Mouse (Mus musculus): ENCODE data around the gene Myom1. TPM values are rescaled to one million over a fixed set of nuclear protein-coding genes. Genes with fewer than 3 reads are reported as not detected.

Gene Myom1
- polyA plus RNA-seq, 1 experiment: 2.4 TPM

DNA sequence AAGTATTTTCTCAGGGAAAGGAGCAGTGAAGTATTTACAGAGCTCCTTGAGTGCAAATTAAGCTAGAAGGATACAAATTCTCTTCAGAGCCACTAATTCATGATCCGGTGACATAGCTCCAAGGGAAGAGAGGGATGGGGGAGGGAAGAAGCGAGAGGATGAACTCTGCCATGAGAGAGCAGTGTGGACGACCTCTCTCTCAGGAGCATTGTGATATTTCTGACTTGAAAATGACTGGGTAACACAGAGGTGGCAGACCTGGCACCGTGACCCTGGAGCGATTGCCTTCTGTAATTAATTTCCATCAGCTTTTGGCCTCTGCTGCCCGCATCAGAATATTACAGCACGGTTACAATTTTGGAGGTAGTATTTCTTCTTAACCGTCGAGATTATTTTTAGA lies 17.4 kb downstream of the Myom1 start:
- TF ChIP-seq POLR2A (IDR thresholded peaks at IDR 0.05; ENCODE audit: borderline replicate concordance, insufficient read depth, low read length) (no peak), CTCF (IDR thresholded peaks at IDR 0.05; ENCODE audit: borderline replicate concordance, insufficient read depth, low read depth, low read length) (no peak)
- no peaks in the 10 kb centered on the region for H3K27me3 ChIP-seq (ENCODE audit: control insufficient read depth, insufficient read depth, low read length)
- no peak overlapping the region for H3K27ac ChIP-seq (ENCODE audit: insufficient read depth, low read length)
- no peaks in the 10 kb centered on the region for H3K4me1 ChIP-seq (ENCODE audit: control insufficient read depth, insufficient read depth, low read length)
- H3K4me3 ChIP-seq (replicated peaks; ENCODE audit: insufficient read depth, low read depth, low read length): no peak overlapping the region
- 62% methylated on average over 9 of the region's 9 CpGs for WGBS
- DNase-seq: no peak

DNA sequence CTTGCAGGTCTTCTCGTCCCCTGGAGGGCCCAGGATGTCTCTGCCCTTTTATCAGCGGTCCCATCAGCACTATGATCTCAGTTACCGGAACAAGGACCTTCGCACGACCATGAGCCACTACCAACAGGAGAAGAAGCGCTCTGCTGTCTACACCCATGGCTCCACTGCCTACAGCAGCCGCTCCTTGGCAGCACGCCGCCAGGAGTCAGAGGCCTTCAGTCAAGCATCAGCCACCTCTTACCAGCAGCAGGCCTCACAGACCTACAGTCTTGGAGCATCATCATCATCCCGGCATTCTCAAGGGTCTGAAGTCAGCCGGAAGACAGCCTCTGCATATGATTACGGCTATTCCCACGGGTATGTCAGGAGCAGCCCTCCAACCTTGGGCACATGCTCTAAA lies 20.4 kb downstream of the Myom1 start:
- Histone ChIP-seq H3K27ac (ENCODE audit: insufficient read depth, low read length) (no peak overlapping the region), H3K4me3 (replicated peaks; ENCODE audit: insufficient read depth, low read depth, low read length) (no peak overlapping the region), H3K4me1 (ENCODE audit: control insufficient read depth, insufficient read depth, low read length) (no peaks in the 10 kb centered on the region), H3K27me3 (ENCODE audit: control insufficient read depth, insufficient read depth, low read length) (no peaks in the 10 kb centered on the region)
- TF ChIP-seq POLR2A (IDR thresholded peaks at IDR 0.05; ENCODE audit: borderline replicate concordance, insufficient read depth, low read length) (no peak), CTCF (IDR thresholded peaks at IDR 0.05; ENCODE audit: borderline replicate concordance, insufficient read depth, low read depth, low read length) (no peak)
- 88% methylated on average over 13 of the region's 13 CpGs for WGBS
- no peak for DNase-seq

DNA sequence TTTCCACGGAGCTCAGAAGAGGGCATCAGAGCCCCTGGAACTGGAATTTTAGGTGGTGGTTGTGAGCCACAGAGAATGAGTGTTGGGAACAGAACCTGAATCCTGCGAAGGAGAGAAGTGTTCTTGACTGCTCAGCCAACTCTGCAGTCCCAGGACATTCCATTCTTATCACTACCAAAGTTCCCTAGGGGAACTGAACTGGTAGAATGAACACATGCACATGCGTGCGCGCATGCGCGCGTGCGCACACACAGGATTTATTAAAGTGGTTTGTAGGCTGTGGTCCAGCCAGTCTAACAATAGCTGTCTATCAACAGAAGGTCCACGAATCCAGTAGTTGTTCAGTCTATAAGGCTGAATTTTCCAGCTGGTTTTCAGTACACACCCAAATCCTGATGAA lies 21.6 kb downstream of the Myom1 start:
- no peak overlapping the region for H3K27ac ChIP-seq (ENCODE audit: insufficient read depth, low read length)
- no peaks in the 10 kb centered on the region for H3K27me3 ChIP-seq (ENCODE audit: control insufficient read depth, insufficient read depth, low read length)
- no peak for TF ChIP-seq CTCF (IDR thresholded peaks at IDR 0.05; ENCODE audit: borderline replicate concordance, insufficient read depth, low read depth, low read length)
- TF ChIP-seq POLR2A (IDR thresholded peaks at IDR 0.05; ENCODE audit: borderline replicate concordance, insufficient read depth, low read length): no peak
- no peak overlapping the region for H3K4me3 ChIP-seq (replicated peaks; ENCODE audit: insufficient read depth, low read depth, low read length)
- 90% methylated on average over 10 of the region's 10 CpGs for WGBS
- no peak for DNase-seq
- H3K4me1 ChIP-seq (ENCODE audit: control insufficient read depth, insufficient read depth, low read length): no peaks in the 10 kb centered on the region

DNA sequence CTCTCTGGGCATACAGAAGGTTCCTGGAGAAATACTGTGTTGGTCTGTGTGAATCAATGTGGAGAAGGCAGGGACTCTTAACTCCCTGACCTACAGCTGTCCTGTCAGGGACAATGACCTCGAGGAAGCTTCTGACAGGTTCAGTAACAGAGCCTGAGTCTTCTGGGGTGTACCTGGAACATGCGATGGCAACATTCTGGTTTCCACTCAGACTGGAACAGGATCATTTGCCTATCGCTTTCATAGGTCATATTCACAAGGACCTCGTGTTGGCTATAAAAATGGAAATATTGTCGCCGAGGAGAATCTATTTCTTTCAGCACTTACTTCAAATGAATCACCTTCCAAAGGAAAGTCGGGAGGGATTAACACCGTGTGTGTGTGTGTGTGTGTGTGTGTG lies 23.5 kb downstream of the Myom1 start:
- WGBS: 82% methylated on average over 8 of the region's 8 CpGs
- no peaks in the 10 kb centered on the region for H3K27me3 ChIP-seq (ENCODE audit: control insufficient read depth, insufficient read depth, low read length)
- TF ChIP-seq CTCF (IDR thresholded peaks at IDR 0.05; ENCODE audit: borderline replicate concordance, insufficient read depth, low read depth, low read length) (no peak), POLR2A (IDR thresholded peaks at IDR 0.05; ENCODE audit: borderline replicate concordance, insufficient read depth, low read length) (no peak)
- H3K4me1 ChIP-seq (ENCODE audit: control insufficient read depth, insufficient read depth, low read length): no peaks in the 10 kb centered on the region
- H3K27ac ChIP-seq (ENCODE audit: insufficient read depth, low read length): no peak overlapping the region
- no peak overlapping the region for H3K4me3 ChIP-seq (replicated peaks; ENCODE audit: insufficient read depth, low read depth, low read length)
- DNase-seq: no peak

DNA sequence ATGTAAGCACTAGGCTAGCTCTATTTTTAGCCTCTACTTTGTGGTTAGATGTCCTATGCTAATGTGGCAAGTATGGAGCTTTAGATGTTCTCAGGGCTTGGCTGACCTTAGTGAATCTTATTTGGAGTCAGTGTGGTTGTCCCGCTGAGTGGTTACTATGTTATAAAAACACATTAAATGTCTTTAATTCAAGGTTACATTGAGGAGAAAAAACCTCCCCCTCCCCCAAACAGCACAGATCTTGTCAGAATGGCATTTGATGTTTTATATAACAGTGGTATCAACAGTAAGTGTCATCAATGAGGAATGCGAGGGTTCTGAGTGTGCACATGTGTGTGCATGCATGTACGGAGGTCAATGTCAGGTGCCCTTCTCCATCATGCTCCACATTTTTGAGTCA lies 24.8 kb downstream of the Myom1 start:
- no peaks in the 10 kb centered on the region for H3K27me3 ChIP-seq (ENCODE audit: control insufficient read depth, insufficient read depth, low read length)
- TF ChIP-seq POLR2A (IDR thresholded peaks at IDR 0.05; ENCODE audit: borderline replicate concordance, insufficient read depth, low read length) (no peak), CTCF (IDR thresholded peaks at IDR 0.05; ENCODE audit: borderline replicate concordance, insufficient read depth, low read depth, low read length) (no peak)
- no peak for DNase-seq
- WGBS: 96% methylated on average over 3 of the region's 3 CpGs
- no peak overlapping the region for H3K4me3 ChIP-seq (replicated peaks; ENCODE audit: insufficient read depth, low read depth, low read length)
- H3K4me1 ChIP-seq (ENCODE audit: control insufficient read depth, insufficient read depth, low read length): no peaks in the 10 kb centered on the region
- H3K27ac ChIP-seq (ENCODE audit: insufficient read depth, low read length): no peak overlapping the region

DNA sequence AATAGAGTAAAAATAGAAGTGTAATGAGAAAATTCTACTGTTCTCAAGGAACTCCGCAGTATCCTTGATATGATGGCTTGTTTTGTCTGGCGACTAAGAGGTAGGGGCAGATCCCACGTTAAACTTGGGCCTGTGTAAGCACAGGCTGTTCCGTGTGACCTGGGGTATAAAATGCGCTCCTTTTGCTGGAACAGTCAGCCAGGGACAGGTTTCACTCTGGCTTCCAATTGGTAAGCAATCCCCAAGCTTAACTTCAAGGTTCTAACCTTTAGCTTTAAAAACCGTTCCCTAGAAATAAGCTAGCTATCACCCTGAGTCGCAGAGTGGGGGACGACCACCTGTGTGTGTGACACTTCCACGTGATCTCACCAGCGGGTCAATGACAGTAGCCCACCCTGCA lies 30.3 kb downstream of the Myom1 start:
- no peak for TF ChIP-seq POLR2A (IDR thresholded peaks at IDR 0.05; ENCODE audit: borderline replicate concordance, insufficient read depth, low read length)
- no peak for TF ChIP-seq CTCF (IDR thresholded peaks at IDR 0.05; ENCODE audit: borderline replicate concordance, insufficient read depth, low read depth, low read length)
- H3K27ac ChIP-seq (ENCODE audit: insufficient read depth, low read length): no peak overlapping the region
- DNase-seq: no peak
- WGBS: 90% methylated on average over 10 of the region's 10 CpGs
- no peaks in the 10 kb centered on the region for H3K4me1 ChIP-seq (ENCODE audit: control insufficient read depth, insufficient read depth, low read length)
- no peaks in the 10 kb centered on the region for H3K27me3 ChIP-seq (ENCODE audit: control insufficient read depth, insufficient read depth, low read length)
- no peak overlapping the region for H3K4me3 ChIP-seq (replicated peaks; ENCODE audit: insufficient read depth, low read depth, low read length)

DNA sequence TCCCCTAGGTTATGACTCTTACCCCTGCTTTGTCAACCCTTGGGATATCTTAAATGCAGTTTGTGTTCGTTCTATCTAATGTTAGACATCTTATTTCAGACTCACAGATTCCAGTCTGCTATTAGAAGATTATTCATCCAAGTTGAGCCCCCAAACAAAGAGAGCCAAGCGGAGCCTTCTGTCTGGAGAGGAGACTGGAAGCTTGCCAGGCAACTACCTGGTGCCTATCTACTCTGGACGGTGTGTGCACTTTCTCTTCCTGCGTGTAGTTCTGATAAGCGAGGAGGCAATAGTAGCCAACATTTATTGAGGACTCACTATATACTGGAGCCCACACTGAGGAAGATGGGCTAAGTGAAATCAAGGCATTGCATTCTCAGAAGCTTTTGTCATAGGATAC lies 32.0 kb downstream of the Myom1 start:
- 59% methylated on average over 5 of the region's 5 CpGs for WGBS
- no peaks in the 10 kb centered on the region for H3K27me3 ChIP-seq (ENCODE audit: control insufficient read depth, insufficient read depth, low read length)
- no peak for DNase-seq
- no peaks in the 10 kb centered on the region for H3K4me1 ChIP-seq (ENCODE audit: control insufficient read depth, insufficient read depth, low read length)
- H3K4me3 ChIP-seq (replicated peaks; ENCODE audit: insufficient read depth, low read depth, low read length): no peak overlapping the region
- TF ChIP-seq CTCF (IDR thresholded peaks at IDR 0.05; ENCODE audit: borderline replicate concordance, insufficient read depth, low read depth, low read length): no peak
- no peak for TF ChIP-seq POLR2A (IDR thresholded peaks at IDR 0.05; ENCODE audit: borderline replicate concordance, insufficient read depth, low read length)
- H3K27ac ChIP-seq (ENCODE audit: insufficient read depth, low read length): no peak overlapping the region

DNA sequence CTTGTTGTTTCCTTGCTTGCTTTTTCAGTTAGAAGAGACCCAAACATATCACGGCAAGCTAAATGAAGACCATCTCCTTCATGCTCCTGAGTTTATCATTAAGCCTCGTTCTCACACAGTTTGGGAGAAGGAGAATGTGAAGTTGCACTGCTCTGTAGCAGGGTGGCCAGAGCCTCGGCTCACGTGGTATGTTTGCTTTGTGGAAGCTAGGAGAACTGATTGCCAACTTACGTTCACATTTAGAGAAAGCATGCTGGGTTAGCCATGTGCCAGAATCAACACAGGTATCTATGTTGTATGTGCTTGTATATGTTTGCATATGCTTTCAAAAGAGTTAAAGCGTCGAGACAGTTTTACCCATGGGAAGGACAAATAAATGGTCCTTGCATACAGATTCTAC lies 34.8 kb downstream of the Myom1 start:
- no peaks in the 10 kb centered on the region for H3K4me1 ChIP-seq (ENCODE audit: control insufficient read depth, insufficient read depth, low read length)
- no peak overlapping the region for H3K27ac ChIP-seq (ENCODE audit: insufficient read depth, low read length)
- H3K27me3 ChIP-seq (ENCODE audit: control insufficient read depth, insufficient read depth, low read length): no peaks in the 10 kb centered on the region
- TF ChIP-seq CTCF (IDR thresholded peaks at IDR 0.05; ENCODE audit: borderline replicate concordance, insufficient read depth, low read depth, low read length): no peak
- no peak for TF ChIP-seq POLR2A (IDR thresholded peaks at IDR 0.05; ENCODE audit: borderline replicate concordance, insufficient read depth, low read length)
- DNase-seq: no peak
- 87% methylated on average over 7 of the region's 7 CpGs for WGBS
- H3K4me3 ChIP-seq (replicated peaks; ENCODE audit: insufficient read depth, low read depth, low read length): no peak overlapping the region

All from cerebellum, adult 2 months (tissue).